Mouse (Mus musculus) left cerebral cortex, postnatal 10 days (tissue): Measurements from ENCODE around the gene Galnt16. TPM values are rescaled to one million over a fixed set of nuclear protein-coding genes. Genes with fewer than 3 reads are reported as not detected.
A peak's percentile ranks its signal among the peaks of the same experiment; 100 is the strongest.

Source experiments
- DNase-seq, 2 experiments: peaks; one replicate each; pipeline ENCODE4 v3.0.0; 2021 to 2022; ENCODE audit warnings: low spot score in 2 of 2, mixed read lengths in 1 of 2; ENCODE audit errors: extremely low spot score in 1 of 2
- intact Hi-C: fragments of 180-260 bp; cut with DNase I; formaldehyde crosslinking; loops from one replicate; pipeline ENCODE4 v1.15.1; 2025
- total RNA-seq, 2 experiments: library from RNA; stranded (reverse); gene quantifications; 2 replicates each; pipeline ENCODE4 v1.2.3; 2021

Gene Galnt16
- total RNA-seq: 10 to 100 TPM; 54.7 to 61.1 TPM

DNA sequence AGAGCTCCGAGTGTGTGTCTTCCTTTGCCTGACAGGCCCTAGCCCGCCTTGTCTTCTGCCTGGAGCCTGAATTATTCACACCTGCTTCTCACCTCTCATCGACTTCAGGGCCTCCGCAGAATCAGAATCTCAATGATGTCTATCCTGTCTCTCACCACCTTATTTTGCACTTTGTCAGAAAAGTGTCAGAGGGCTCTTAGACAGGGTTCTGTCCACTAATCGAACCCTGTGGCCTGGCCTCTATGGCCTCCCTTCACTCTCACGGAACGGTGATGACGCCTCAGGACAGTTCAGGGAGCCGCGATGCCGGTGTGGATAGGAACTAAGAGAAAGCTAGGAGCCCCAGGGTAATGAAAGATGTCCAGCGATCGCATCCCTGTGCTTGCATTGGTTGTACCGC lies at the start of gene Galnt16:
Gene Galnt16, plus strand, starts transcription at position 301 of the 400 bp plus-strand sequence.
- intact Hi-C loops: loop anchor here (5.0 kb wide), 1 partner anchor 54 kb away; no protein-coding TSS in a partner anchor
- DNase-seq: no peak

DNA sequence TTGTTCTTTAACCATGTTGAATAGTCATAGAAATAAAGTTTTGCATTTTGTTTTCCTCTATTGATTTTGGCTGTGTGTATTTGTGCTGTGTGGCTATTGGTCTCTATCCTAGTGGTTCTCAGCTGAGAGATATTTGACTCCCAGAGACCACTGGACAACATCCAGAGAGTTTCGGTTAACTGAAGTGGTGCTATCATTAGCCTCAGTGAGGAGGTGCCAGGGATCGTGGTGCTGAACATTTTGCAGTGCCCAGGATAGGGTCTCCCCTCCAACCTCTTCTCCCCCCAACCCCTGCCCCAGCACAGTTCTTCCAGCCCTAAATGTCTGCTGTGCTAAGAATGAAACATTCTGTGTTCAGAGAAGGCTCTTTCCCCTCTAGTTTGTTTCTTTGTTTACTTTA lies 47.9 kb upstream of the Galnt16 start:
- intact Hi-C loops: no loop called here
- no peak for DNase-seq

DNA sequence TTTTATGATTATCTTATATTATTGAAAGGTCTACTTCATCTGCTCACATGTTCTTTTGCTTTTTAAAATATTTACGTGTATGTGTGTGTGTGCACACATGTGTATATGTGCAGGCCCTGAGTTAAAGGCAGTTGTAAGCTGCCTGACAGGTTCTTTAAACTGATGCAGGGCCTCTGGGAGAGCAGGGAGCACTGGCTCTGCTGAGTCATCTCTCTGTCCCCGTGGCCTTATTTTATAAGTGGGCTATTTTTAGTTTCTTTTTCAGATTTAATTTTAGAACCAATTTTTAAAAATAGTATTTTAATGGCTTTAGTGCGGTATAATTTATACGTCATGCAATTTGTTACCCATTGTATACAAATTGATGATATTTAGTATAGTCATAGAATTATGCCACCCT lies 46.2 kb upstream of the Galnt16 start:
- no peak for DNase-seq
- intact Hi-C loops: no loop called here

DNA sequence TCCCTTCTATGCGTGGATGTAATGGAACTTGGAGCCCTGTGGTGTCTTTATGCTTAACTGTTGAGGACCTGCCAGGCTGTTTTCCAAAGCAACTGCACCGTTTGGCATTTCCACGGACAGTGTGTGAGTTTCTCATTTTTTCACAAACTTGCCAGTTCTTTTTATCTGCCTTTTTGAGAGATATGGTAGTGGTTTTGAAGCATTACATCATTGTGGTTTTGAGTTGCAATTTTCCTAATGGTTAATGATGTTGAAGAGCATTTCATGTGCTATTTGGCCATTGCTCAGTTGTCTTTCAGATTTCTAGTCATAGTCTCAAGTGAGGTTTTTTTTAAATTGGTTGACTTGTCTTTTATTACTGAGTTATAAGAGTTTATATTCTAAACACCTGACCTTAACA lies 44.3 kb upstream of the Galnt16 start:
- intact Hi-C loops: no loop called here
- no peak for DNase-seq

DNA sequence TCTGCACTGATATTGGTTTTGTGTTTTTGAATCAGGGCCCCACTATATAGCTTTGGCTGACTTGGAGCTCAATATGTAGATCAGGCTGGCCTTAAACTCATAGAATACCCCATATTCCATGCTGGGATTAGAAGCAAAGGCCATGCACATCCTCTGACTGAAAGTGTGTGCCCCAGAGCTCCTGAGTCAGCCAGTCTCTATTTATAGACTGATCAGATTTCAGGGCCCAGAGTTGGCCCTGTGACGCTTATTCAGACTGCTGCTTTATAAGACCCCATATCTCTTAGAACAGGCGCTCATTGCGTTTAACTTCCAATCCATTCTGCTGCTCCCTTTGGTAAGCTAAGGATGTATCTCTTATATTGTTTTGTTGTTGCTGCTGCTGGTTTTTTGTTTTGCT lies 38.1 kb upstream of the Galnt16 start:
- DNase-seq: no peak
- intact Hi-C loops: no loop called here

DNA sequence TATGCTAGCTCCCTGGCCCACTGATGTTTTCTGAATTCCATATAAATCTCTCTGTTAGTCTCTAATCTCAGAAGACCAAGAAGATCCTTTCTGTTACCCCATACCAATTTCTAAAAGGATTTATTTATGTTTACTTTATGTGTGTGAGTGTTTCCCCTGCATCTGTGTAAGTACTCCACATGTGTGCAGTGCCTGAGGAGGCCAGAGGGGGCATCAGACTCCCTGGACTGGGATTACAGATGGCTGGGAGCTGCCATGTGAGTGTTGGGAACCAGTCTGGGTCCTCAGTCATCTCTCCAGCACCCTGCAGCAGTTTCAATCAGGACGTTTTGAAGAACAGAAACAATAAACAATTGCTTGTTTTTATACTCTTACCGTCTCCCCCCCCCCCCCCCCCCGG lies 34.7 kb upstream of the Galnt16 start:
- intact Hi-C loops: no loop called here
- no peak for DNase-seq

DNA sequence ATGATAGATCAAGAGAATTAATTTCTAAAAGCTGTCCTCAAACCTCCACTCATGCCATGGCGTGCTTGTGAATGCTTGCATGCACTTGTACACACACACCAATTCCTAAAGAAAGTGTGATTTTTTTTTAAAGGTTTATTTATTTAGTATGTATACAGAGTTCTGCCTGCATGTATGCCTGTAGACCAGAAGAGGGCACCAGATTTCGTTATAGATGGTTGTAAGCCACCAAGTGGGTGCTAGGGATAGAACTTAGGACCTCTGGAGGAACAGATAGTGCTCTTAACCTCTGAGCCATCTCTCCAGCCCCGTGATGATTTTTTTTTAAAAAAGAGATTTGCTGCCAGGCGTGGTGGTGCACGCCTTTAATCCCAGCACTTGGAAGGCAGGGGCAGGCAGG lies 24.8 kb upstream of the Galnt16 start:
- DNase-seq: no peak
- intact Hi-C loops: no loop called here

DNA sequence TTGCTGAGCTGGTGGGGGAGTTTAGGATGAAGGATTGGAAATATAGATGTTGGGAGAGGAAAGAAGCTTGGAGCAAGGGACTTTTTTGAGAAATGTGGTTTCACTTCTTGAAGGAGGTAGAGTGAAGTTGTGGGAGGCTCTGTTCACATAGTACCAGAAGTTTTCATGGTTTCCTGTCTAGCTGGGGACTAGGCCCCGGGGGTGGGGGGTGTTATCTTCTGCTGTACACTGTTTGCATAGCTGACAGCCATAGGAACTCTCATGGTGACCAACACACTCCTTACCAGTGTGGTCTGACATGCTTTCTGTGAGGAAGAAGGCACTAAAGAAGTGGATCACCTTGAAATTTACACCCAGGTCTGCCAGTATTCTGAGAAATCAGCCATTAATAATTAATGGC lies 22.4 kb upstream of the Galnt16 start:
- DNase-seq: no peak
- intact Hi-C loops: loop anchor here (5.0 kb wide), 1 partner anchor 177 kb away; no protein-coding TSS in a partner anchor

DNA sequence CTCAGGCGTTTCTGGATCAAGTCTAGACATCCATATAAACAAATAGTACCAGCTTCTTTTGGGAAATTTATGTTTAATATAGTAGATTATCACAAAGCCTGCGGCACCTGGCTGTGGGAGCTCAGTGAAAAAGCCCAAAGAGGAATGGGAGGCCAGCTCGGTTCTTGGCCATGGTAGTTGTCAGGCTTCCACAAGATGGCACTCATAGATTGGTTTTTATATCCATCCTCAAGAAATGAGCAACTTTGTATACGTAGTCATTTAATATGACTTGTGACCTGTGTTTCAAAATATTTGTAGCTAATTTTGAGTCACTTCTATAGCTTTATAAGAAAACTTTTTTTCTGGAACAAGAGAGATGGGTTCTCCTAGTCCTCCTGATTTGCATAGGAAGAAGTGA lies 19.7 kb upstream of the Galnt16 start:
- no peak for DNase-seq
- intact Hi-C loops: loop anchor here (5.0 kb wide), 1 partner anchor 174 kb away; no protein-coding TSS in a partner anchor

DNA sequence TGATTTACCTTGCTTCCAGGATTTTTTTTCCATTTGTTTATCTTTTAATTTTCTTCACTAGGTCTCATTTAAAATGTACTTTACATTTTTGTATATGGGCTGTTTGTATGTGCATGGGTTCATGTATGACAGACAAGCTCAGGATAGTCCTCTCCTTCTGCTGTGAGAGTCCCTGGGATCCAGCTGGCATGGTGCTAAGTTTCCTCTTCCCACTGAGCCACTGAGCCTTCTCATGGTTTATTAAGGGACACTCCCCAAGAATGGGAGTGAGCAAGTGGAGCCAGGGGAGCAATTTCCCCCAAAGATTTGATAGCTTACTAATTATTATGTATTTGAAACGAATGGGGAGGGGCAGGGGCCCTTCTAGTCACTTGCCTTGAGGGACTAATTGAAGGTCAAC lies 17.6 kb upstream of the Galnt16 start:
- intact Hi-C loops: loop anchor here (5.0 kb wide), 1 partner anchor 87 kb away; no protein-coding TSS in a partner anchor
- no peak for DNase-seq

DNA sequence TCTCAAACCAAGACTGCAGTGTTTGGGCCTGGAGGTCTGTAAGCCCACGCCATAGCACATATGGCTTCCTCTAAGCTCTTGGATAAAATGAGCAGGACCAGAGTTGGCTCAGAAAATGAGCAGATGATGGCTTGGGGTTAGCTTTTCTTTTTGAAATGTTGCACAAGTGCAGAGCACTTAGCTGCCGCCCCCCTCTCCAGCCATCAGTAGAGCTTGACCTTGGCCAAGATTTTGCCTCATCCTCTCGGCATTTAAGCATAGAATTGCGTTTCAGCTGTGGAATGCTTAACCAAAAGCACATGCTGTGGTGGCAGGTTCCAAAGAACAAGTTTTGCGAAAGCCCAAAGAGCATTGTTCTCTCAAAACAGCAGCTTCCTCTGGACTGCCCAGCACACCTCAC lies 13.4 kb upstream of the Galnt16 start:
- intact Hi-C loops: loop anchor here (5.0 kb wide), 1 partner anchor 83 kb away; no protein-coding TSS in a partner anchor
- no peak for DNase-seq

DNA sequence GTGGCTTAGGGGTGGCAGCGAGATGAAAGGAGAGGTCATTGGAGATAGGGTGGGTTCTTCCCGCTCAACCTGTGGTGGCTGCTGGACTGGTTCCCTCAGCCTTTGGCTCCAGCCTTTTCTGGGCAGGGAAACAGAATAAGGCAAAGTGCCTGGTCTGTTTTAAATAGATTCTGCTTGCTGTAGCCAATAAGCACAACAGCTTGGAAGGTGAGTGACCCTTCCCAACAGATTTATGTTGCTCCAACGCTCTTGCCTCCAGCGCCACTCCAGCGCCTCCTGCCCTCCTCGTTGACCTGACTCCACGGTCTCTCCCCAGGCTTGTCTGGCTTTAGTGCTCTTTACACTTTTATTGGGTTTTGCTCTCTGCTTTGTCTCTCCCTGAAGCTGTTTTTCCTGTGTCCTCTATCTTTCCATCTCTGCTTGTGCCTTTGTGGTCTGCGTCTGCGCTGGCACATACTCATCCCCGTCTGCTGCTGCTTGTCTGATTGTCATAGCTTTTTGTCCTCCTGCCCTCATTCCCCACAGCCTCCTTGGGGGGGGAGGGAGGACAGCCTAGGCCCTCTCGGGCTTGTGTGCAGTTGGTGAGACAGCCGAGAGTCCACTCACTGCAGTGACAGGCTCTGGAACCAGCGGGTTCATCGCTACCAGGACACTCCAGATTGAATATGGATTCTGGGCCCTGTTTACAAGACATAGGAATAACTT lies 10.9 kb upstream of the Galnt16 start:
- DNase-seq: no peak
- intact Hi-C loops: no loop called here

DNA sequence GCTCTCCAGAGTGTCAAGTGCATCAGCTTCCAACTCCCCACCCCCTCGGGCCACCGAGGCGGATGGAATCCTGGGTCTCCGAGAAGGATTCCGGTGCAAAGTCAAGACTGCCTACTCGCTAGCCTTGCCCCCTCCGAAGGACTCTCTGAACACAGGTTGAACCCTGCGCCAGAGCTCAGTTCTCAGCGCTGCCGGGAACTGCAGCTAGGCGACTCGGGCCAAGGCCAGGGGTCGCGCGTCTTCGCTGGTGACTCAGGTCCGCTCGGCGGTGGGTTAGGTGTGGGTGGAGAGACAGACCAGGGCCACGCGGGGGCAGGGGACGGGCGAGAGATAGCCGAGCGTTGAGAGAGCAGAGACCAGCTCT lies 298 bp downstream of the Galnt16 start:
- intact Hi-C loops: loop anchor here (5.0 kb wide), 1 partner anchor 54 kb away; no protein-coding TSS in a partner anchor
- peak in 1 of 2 experiments; percentile 57 for DNase-seq

DNA sequence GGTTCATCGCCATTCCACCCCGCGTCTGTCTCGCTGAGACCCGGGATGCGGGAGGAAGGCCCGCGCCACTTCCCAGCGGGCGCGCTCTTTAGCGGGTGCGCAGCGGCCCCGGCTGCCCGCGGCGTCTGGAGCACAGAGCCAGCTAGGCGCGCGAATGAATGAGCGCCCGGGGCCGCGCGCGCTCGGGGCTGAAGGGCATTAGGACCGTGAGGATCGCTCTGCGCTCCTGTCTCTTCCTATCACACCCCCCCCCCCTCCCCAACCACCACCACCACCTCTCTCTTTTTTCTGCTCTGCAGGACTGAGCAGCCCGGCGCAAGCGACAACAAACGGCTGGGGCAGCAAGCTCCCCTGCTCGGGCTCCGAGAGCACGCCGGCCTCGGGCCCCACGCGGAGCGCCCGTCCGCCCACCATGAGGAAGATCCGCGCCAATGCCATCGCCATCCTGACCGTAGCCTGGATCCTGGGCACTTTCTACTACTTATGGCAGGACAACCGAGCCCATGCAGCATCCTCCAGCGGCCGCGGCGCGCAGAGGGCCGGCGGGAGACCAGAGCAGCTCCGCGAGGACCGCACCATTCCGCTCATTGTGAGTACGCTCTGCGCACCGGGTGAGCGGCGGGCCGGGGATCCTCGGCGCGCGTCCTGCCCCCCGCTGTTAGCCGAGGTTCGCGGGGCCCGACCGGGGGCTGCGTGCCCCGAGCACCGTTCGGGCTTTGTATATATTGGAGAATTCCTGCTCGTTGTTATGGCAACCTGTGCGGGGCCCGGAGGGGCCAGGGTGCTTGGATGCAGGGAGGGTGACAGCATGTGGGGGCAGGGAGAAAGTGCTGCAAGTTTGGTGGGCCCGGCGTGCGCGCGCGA lies 912 bp downstream of the Galnt16 start:
- DNase-seq: peak in 1 of 2 experiments; percentile 67
- intact Hi-C loops: loop anchor here (5.0 kb wide), 1 partner anchor 53 kb away; no protein-coding TSS in a partner anchor

DNA sequence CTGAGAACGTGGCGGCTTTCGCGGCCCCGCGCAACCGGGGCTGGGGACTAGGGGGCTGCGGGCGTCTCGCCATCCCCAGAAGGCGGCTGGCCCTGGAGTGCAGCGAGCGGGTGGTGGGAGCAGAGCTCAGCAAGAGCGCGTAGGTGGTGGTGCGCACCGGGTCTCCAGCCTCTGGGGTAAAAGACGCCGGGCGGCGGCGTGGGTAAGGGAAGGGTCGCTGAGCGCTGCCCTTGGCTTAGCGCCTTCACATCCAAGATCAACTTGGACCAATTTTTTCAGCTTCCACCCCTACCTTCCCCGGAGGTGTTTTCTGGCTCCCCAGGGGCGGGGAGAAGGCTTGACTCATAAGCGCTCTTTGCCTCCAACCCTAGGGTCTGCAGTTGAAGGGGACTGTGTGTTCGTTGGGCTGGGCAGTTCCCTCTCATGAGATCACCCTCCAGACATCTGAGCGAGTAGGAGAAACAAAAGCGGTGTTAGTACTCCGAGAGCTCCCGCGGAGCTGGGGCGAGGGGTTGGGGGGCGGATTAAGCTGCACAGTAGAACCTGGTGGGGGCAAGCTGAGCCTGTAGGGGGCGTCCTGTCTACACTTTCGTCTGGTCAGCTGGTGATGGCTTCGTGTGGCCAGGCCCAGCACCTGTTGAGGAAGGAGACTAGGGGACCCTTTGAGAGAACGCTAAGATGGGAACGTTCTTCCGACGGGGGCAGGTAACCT lies 1.7 kb downstream of the Galnt16 start:
- intact Hi-C loops: loop anchor here (5.0 kb wide), 1 partner anchor 53 kb away; no protein-coding TSS in a partner anchor
- DNase-seq: peak in 1 of 2 experiments; percentile 81

DNA sequence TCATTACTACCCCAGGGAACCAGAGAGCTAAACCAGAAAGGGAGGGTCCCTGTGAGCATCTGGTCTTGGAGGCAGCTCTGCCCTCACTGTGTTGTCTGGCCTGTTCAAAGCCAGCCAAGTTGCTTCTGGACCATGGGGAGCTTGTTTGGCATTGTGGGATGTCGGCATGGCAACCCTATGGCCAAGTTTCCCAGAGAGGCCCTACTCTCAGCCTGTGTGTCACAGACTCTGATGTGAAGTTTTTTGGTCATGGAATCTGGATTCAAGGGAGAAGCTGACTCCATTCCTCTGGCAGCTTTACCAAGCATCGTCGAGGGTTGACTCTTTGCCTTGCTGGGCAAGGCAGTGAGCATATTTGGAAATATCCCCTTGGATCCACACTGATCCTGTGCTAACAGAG lies 3.9 kb downstream of the Galnt16 start:
- intact Hi-C loops: no loop called here
- no peak for DNase-seq

DNA sequence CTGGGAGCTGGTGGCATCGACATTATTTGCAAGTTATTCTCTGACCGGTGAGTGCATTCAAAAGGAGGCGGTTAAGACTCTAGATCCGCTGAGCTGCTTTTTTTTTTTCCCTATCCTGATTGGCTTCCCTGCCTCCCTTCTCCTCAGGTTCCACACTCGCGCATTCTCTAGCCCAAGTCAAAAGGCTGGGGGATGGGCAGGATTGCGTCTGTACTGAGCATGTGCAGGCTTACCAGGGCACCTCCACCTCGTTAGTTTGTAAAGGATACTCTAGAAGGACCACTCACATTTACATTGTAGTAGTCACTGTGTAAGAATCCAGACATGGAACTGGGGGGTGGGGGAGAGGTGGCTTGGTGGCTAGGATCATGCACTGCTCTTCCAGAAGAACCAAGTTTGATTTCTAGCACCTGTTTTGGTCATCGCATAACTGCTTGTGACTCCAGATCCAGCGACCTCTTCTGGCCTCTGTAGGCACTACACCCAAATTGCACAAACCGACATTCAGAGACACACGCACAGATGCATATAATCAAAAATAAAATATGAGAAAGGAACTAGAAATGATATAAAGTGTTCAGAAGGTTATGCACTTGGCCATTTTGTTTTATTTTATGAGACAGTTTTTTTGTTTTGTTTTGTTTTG lies 6.3 kb downstream of the Galnt16 start:
- intact Hi-C loops: no loop called here
- DNase-seq: no peak

DNA sequence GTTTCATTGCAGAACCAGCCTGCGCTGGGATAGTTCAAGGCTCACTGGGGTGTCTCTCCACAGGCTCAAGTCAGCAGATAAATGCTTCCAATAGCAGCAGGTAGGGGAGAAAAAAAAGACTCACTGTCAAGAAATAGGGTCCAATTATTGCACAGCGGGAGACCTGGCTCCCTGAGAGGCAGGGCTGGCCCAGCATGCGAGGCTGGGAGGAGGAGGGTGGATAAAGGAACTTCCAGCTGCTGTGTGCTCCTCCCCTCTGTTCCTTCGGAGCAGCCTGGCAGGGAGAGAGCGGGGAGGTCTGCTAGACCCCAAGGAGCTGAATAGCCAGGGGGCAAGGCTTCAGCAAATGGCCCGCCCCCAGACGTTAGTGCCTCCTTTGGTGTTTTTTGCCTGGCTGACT lies 7.4 kb downstream of the Galnt16 start:
- intact Hi-C loops: no loop called here
- peak in 1 of 2 experiments; percentile 36 for DNase-seq

DNA sequence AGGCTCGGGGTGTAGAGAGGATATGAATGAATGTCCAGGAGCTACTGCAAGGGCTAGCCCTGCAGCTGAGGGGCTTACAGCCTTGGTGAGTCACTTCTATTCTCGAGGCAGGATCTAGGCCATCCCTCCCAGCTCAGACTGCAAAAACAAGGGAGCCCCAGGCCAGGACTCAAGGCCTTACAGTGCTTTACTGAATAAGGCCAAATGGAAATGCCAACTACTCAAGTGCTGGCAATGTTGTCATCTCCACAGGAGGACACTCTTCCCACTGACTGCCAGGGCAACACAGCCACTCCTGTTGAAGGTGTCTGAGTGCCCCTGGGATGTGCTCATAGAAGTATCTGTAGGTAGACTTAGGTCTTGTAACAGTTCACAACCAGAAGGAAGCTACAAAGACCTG lies 8.4 kb downstream of the Galnt16 start:
- DNase-seq: no peak
- intact Hi-C loops: no loop called here
